Mouse (Mus musculus): ENCODE results near the gene 4930595D18Rik. TPM values are rescaled to one million over a fixed set of nuclear protein-coding genes. Genes with fewer than 3 reads are reported as not detected.

4930595D18Rik gene
- polyA plus RNA-seq, 1 experiment, result 5.1 TPM

GRCm38 (mm10) chr12:111211729-111212128 lies 27.4 kb upstream of the 4930595D18Rik start:
- Histone ChIP-seq H3K4me1 (ENCODE audit: control insufficient read depth, insufficient read depth, low read length) (no peaks in the 10 kb centered on the region), H3K27me3 (ENCODE audit: control insufficient read depth, insufficient read depth, low read length) (no peaks in the 10 kb centered on the region), H3K4me3 (ENCODE audit: control insufficient read depth, low read depth, low read length) (no peak overlapping the region), H3K36me3 (ENCODE audit: control insufficient read depth, insufficient read depth, low read length) (no peaks in the 10 kb centered on the region), H3K27ac (ENCODE audit: control insufficient read depth, insufficient read depth, low read depth, low read length) (no peak overlapping the region)
- TF ChIP-seq CTCF (IDR thresholded peaks at IDR 0.05; ENCODE audit: control insufficient read depth, insufficient read depth, insufficient replicate concordance, low read depth, low read length), result no peak

GRCm38 (mm10) chr12:111207641-111208040 lies 23.4 kb upstream of the 4930595D18Rik start:
- H3K4me1 ChIP-seq (ENCODE audit: control insufficient read depth, insufficient read depth, low read length), result no peaks in the 10 kb centered on the region; the same call in 1 of the 2 replicates
- H3K27me3 ChIP-seq (ENCODE audit: control insufficient read depth, insufficient read depth, low read length), result no peaks in the 10 kb centered on the region
- TF ChIP-seq POLR2A (IDR thresholded peaks at IDR 0.05; ENCODE audit: control insufficient read depth, low read depth, low read length) (no peak), CTCF (IDR thresholded peaks at IDR 0.05; ENCODE audit: control insufficient read depth, insufficient read depth, insufficient replicate concordance, low read depth, low read length) (no peak)
- H3K4me3 ChIP-seq (ENCODE audit: control insufficient read depth, low read depth, low read length), result no peak overlapping the region
- H3K36me3 ChIP-seq (ENCODE audit: control insufficient read depth, insufficient read depth, low read length), result no peaks in the 10 kb centered on the region
- H3K27ac ChIP-seq (ENCODE audit: control insufficient read depth, insufficient read depth, low read depth, low read length), result no peak overlapping the region

- no peaks in the 10 kb centered on the region; the same call in 1 of the 2 replicates for H3K4me1 ChIP-seq (ENCODE audit: control insufficient read depth, insufficient read depth, low read length)
- H3K36me3 ChIP-seq (ENCODE audit: control insufficient read depth, insufficient read depth, low read length), result no peaks in the 10 kb centered on the region
- TF ChIP-seq POLR2A (IDR thresholded peaks at IDR 0.05; ENCODE audit: control insufficient read depth, low read depth, low read length), result no peak
- no peak for TF ChIP-seq CTCF (IDR thresholded peaks at IDR 0.05; ENCODE audit: control insufficient read depth, insufficient read depth, insufficient replicate concordance, low read depth, low read length)
- H3K4me3 ChIP-seq (ENCODE audit: control insufficient read depth, low read depth, low read length), result no peak overlapping the region
- H3K27ac ChIP-seq (ENCODE audit: control insufficient read depth, insufficient read depth, low read depth, low read length), result no peak overlapping the region
- no peaks in the 10 kb centered on the region for H3K27me3 ChIP-seq (ENCODE audit: control insufficient read depth, insufficient read depth, low read length)
Observed at GRCm38 (mm10) chr12:111203945-111204344, 19.7 kb upstream of the 4930595D18Rik start.

GRCm38 (mm10) chr12:111203076-111203475 lies 18.8 kb upstream of the 4930595D18Rik start:
- Histone ChIP-seq H3K4me1 (ENCODE audit: control insufficient read depth, insufficient read depth, low read length) (no peaks in the 10 kb centered on the region; the same call in 1 of the 2 replicates), H3K36me3 (ENCODE audit: control insufficient read depth, insufficient read depth, low read length) (no peaks in the 10 kb centered on the region), H3K27ac (ENCODE audit: control insufficient read depth, insufficient read depth, low read depth, low read length) (no peak overlapping the region), H3K27me3 (ENCODE audit: control insufficient read depth, insufficient read depth, low read length) (no peaks in the 10 kb centered on the region), H3K4me3 (ENCODE audit: control insufficient read depth, low read depth, low read length) (no peak overlapping the region)
- TF ChIP-seq POLR2A (IDR thresholded peaks at IDR 0.05; ENCODE audit: control insufficient read depth, low read depth, low read length), result no peak
- TF ChIP-seq CTCF (IDR thresholded peaks at IDR 0.05; ENCODE audit: control insufficient read depth, insufficient read depth, insufficient replicate concordance, low read depth, low read length), result no peak

- no peak for TF ChIP-seq POLR2A (IDR thresholded peaks at IDR 0.05; ENCODE audit: control insufficient read depth, low read depth, low read length)
- no peak for TF ChIP-seq CTCF (IDR thresholded peaks at IDR 0.05; ENCODE audit: control insufficient read depth, insufficient read depth, insufficient replicate concordance, low read depth, low read length)
- Histone ChIP-seq H3K4me3 (ENCODE audit: control insufficient read depth, low read depth, low read length) (no peak overlapping the region), H3K36me3 (ENCODE audit: control insufficient read depth, insufficient read depth, low read length) (no peaks in the 10 kb centered on the region), H3K27me3 (ENCODE audit: control insufficient read depth, insufficient read depth, low read length) (no peaks in the 10 kb centered on the region), H3K4me1 (ENCODE audit: control insufficient read depth, insufficient read depth, low read length) (no peaks in the 10 kb centered on the region), H3K27ac (ENCODE audit: control insufficient read depth, insufficient read depth, low read depth, low read length) (no peak overlapping the region)
Observed at GRCm38 (mm10) chr12:111196548-111196947, 12.3 kb upstream of the 4930595D18Rik start.

- Histone ChIP-seq H3K27ac (ENCODE audit: control insufficient read depth, insufficient read depth, low read depth, low read length) (no peak overlapping the region), H3K4me1 (ENCODE audit: control insufficient read depth, insufficient read depth, low read length) (peaks cover 8% of the 10 kb centered on the region), H3K4me3 (ENCODE audit: control insufficient read depth, low read depth, low read length) (no peak overlapping the region), H3K36me3 (ENCODE audit: control insufficient read depth, insufficient read depth, low read length) (no peaks in the 10 kb centered on the region), H3K27me3 (ENCODE audit: control insufficient read depth, insufficient read depth, low read length) (no peaks in the 10 kb centered on the region)
- TF ChIP-seq POLR2A (IDR thresholded peaks at IDR 0.05; ENCODE audit: control insufficient read depth, low read depth, low read length) (no peak), CTCF (IDR thresholded peaks at IDR 0.05; ENCODE audit: control insufficient read depth, insufficient read depth, insufficient replicate concordance, low read depth, low read length) (no peak)
Observed at GRCm38 (mm10) chr12:111193331-111193730, 9.0 kb upstream of the 4930595D18Rik start.

GRCm38 (mm10) chr12:111192777-111193176 lies 8.5 kb upstream of the 4930595D18Rik start:
- no peaks in the 10 kb centered on the region for H3K36me3 ChIP-seq (ENCODE audit: control insufficient read depth, insufficient read depth, low read length)
- no peak overlapping the region for H3K4me3 ChIP-seq (ENCODE audit: control insufficient read depth, low read depth, low read length)
- H3K27ac ChIP-seq (ENCODE audit: control insufficient read depth, insufficient read depth, low read depth, low read length), result no peak overlapping the region
- no peak for TF ChIP-seq CTCF (IDR thresholded peaks at IDR 0.05; ENCODE audit: control insufficient read depth, insufficient read depth, insufficient replicate concordance, low read depth, low read length)
- no peak for TF ChIP-seq POLR2A (IDR thresholded peaks at IDR 0.05; ENCODE audit: control insufficient read depth, low read depth, low read length)
- H3K4me1 ChIP-seq (ENCODE audit: control insufficient read depth, insufficient read depth, low read length), result peaks cover 8% of the 10 kb centered on the region
- H3K27me3 ChIP-seq (ENCODE audit: control insufficient read depth, insufficient read depth, low read length), result no peaks in the 10 kb centered on the region

- peaks cover 8% of the 10 kb centered on the region for H3K4me1 ChIP-seq (ENCODE audit: control insufficient read depth, insufficient read depth, low read length)
- no peaks in the 10 kb centered on the region for H3K27me3 ChIP-seq (ENCODE audit: control insufficient read depth, insufficient read depth, low read length)
- no peak overlapping the region for H3K4me3 ChIP-seq (ENCODE audit: control insufficient read depth, low read depth, low read length)
- no peaks in the 10 kb centered on the region for H3K36me3 ChIP-seq (ENCODE audit: control insufficient read depth, insufficient read depth, low read length)
- no peak overlapping the region for H3K27ac ChIP-seq (ENCODE audit: control insufficient read depth, insufficient read depth, low read depth, low read length)
- TF ChIP-seq CTCF (IDR thresholded peaks at IDR 0.05; ENCODE audit: control insufficient read depth, insufficient read depth, insufficient replicate concordance, low read depth, low read length) (no peak), POLR2A (IDR thresholded peaks at IDR 0.05; ENCODE audit: control insufficient read depth, low read depth, low read length) (no peak)
Observed at GRCm38 (mm10) chr12:111190891-111191290, 6.6 kb upstream of the 4930595D18Rik start.

All from testis, adult 2 months (tissue).